In the genomic region with DNA sequence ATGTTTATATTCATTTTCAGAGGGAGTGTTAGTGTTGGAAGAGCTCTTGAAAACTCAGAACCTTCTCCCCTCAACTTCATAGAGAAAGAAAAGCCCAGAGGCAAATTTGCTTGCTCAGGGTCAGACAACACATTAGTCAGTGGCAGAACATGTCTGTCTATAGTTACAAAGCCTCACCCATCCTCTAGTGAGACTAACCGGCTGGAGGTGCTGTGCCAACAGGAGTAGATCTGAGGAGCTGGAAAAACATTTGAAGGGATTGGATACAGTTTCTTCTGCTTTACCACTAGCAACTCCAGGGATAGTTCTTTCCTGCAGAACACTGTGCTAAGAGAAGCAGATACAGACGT, we compare ENCODE assay signal across 8 mouse cellular contexts. TPM values are rescaled to one million over a fixed set of nuclear protein-coding genes. Genes with fewer than 3 reads are reported as not detected.
A peak's percentile ranks its signal among the peaks of the same experiment; 100 is the strongest.
DNase-seq lines count a peak whose midpoint lies in the region; ATAC-seq and TF ChIP-seq lines count a peak whose summit lies in the region.

No protein-coding gene starts in this region.

- peak overlapping the region; percentile 85; the same call in 1 of the 2 replicates for H3K4me3 ChIP-seq in lung, postnatal 0 days (ENCODE audit: low read depth, low read length)
- H3K4me3 ChIP-seq in forebrain, embryonic 10.5 days: peak overlapping the region; percentile 94
- peak overlapping the region; percentile 90 for H3K4me3 ChIP-seq in limb, embryonic 13.5 days
- peak overlapping the region; percentile 75 for H3K4me3 ChIP-seq in small intestine, adult 2 months (ENCODE audit: low read depth, low read length)

- WGBS in lung, postnatal 0 days: 3% methylated on average over 2 of the region's 2 CpGs
- 5% methylated on average over 2 of the region's 2 CpGs for WGBS in forebrain, embryonic 10.5 days
- 4% methylated on average over 2 of the region's 2 CpGs for whole genome bisulfite sequencing in limb, embryonic 13.5 days
- 5% methylated on average over 2 of the region's 2 CpGs for WGBS in small intestine, adult 2 months

- no peak; the same call in 1 of the 2 replicates for ATAC-seq in lung, postnatal 0 days
- ATAC-seq in limb, embryonic 13.5 days (ENCODE audit: low FRiP score, low read depth): no peak

- no peak for TF ChIP-seq POLR2A in small intestine, adult 2 months (IDR thresholded peaks at IDR 0.05; ENCODE audit: low read depth, low read length)

- no peaks in the 10 kb centered on the region for H3K27me3 ChIP-seq in lung, postnatal 0 days (replicated peaks; ENCODE audit: insufficient read depth, low read length)
- H3K27me3 ChIP-seq in forebrain, embryonic 10.5 days (ENCODE audit: poor library complexity, severe bottlenecking): no peaks in the 10 kb centered on the region
- no peaks in the 10 kb centered on the region for H3K27me3 ChIP-seq in limb, embryonic 13.5 days
- H3K27me3 ChIP-seq in small intestine, adult 2 months (ENCODE audit: control insufficient read depth, insufficient read depth, low read length): no peaks in the 10 kb centered on the region

- peak; percentile 15 for DNase-seq in lung, postnatal 0 days (ENCODE audit: low spot score)
- no peak for DNase-seq in lung, postnatal 4 days
- no peak for DNase-seq in forebrain, embryonic 10.5 days (ENCODE audit: extremely low spot score, low spot score)
- no peak for DNase-seq in retina, embryonic 14.5 days (ENCODE audit: low spot score)
- no peak for DNase-seq in urinary bladder, postnatal 4 days (ENCODE audit: low spot score in 2 of 2)
- no peak for DNase-seq in gastrocnemius, postnatal 10 days

- peaks cover 7% of the 10 kb centered on the region; the same call in 1 of the 2 replicates for H3K4me1 ChIP-seq in lung, postnatal 0 days (ENCODE audit: insufficient read depth, low read depth, low read length)
- peaks cover 46% of the 10 kb centered on the region for H3K4me1 ChIP-seq in forebrain, embryonic 10.5 days
- peaks cover 37% of the 10 kb centered on the region for H3K4me1 ChIP-seq in limb, embryonic 13.5 days
- H3K4me1 ChIP-seq in small intestine, adult 2 months (ENCODE audit: control insufficient read depth, insufficient read depth, insufficient read length, low read length): peaks cover 7% of the 10 kb centered on the region; the same call in 1 of the 2 replicates

- no peak overlapping the region for H3K27ac ChIP-seq in lung, postnatal 0 days (ENCODE audit: low read length)
- peak overlapping the region; percentile 96 for H3K27ac ChIP-seq in forebrain, embryonic 10.5 days
- H3K27ac ChIP-seq in limb, embryonic 13.5 days: peak overlapping the region; percentile 69; the same call in 1 of the 2 replicates
- no peak overlapping the region for H3K27ac ChIP-seq in small intestine, adult 2 months (ENCODE audit: insufficient read depth, low read depth, low read length)

- peak overlapping the region; percentile 95 for H3K4me2 ChIP-seq in lung, postnatal 0 days (replicated peaks; ENCODE audit: low read depth, low read length)
- H3K4me2 ChIP-seq in limb, embryonic 13.5 days (replicated peaks): peak overlapping the region; percentile 92

- TF ChIP-seq CTCF in lung, postnatal 0 days (IDR thresholded peaks at IDR 0.05): peak; percentile 27
- TF ChIP-seq CTCF in small intestine, adult 2 months (IDR thresholded peaks at IDR 0.05; ENCODE audit: extremely low read depth, insufficient read length, insufficient replicate concordance, low read depth, low read length): no peak

- no peak for TF ChIP-seq EP300 in lung, postnatal 0 days (IDR thresholded peaks at IDR 0.05)

- H3K9ac ChIP-seq in lung, postnatal 0 days (replicated peaks; ENCODE audit: low read depth): 0 out of 2 replicates have a peak overlapping the region, but pooled peaks have one; percentile 58
- peak overlapping the region; percentile 84 for H3K9ac ChIP-seq in limb, embryonic 13.5 days

- no peaks in the 10 kb centered on the region for H3K9me3 ChIP-seq in lung, postnatal 0 days (ENCODE audit: low read length)
- H3K9me3 ChIP-seq in forebrain, embryonic 10.5 days: no peaks in the 10 kb centered on the region
- no peaks in the 10 kb centered on the region for H3K9me3 ChIP-seq in limb, embryonic 13.5 days

- H3K36me3 ChIP-seq in lung, postnatal 0 days (ENCODE audit: insufficient read depth, low read length): 0 out of 2 replicates have a peak, but pooled peaks cover 3% of the 10 kb centered on the region
- H3K36me3 ChIP-seq in forebrain, embryonic 10.5 days (replicated peaks): peaks cover 4% of the 10 kb centered on the region; the same call in 1 of the 2 replicates
- H3K36me3 ChIP-seq in limb, embryonic 13.5 days: 0 out of 2 replicates have a peak, but pooled peaks cover 4% of the 10 kb centered on the region
- H3K36me3 ChIP-seq in small intestine, adult 2 months (ENCODE audit: control insufficient read depth, insufficient read depth, low read length): peaks cover 5% of the 10 kb centered on the region

RNA-seq across cellular contexts. Expression of a gene that starts 0.8 kb away (rescaled TPM):
- polyA plus RNA-seq in lung, postnatal 0 days (2015; fragmentation: Nextera tagmentation; extraction: Ambion mirVana): 7.4 and 7.6 TPM in 2 replicates
- 12.5 and 12.7 TPM in 2 replicates for polyA plus RNA-seq in forebrain, embryonic 10.5 days (2016; fragmentation: Nextera tagmentation; extraction: Ambion mirVana)
- polyA plus RNA-seq in limb, embryonic 13.5 days (2015; fragmentation: Nextera tagmentation; extraction: Ambion mirVana): 14.1 and 15.5 TPM in 2 replicates
- polyA plus RNA-seq in small intestine, adult 2 months (2012; rRNA removed): 43.6 and 82.0 TPM in 2 replicates
- total RNA-seq in gastrocnemius, postnatal 10 days (2021): 10 to 100 TPM; 28.6 to 37.0 TPM

RNA-seq across cellular contexts. Expression of a gene that starts 22.0 kb away (rescaled TPM):
- polyA plus RNA-seq in lung, postnatal 0 days (2015; fragmentation: Nextera tagmentation; extraction: Ambion mirVana): 10.8 and 13.5 TPM in 2 replicates
- 2.7 and 3.1 TPM in 2 replicates for polyA plus RNA-seq in forebrain, embryonic 10.5 days (2016; fragmentation: Nextera tagmentation; extraction: Ambion mirVana)
- polyA plus RNA-seq in limb, embryonic 13.5 days (2015; fragmentation: Nextera tagmentation; extraction: Ambion mirVana): 4.5 and 5.7 TPM in 2 replicates
- 11.0 and 24.9 TPM in 2 replicates for polyA plus RNA-seq in small intestine, adult 2 months (2012; rRNA removed)
- total RNA-seq in gastrocnemius, postnatal 10 days (2021): 10 to 100 TPM; 16.4 to 21.3 TPM

RNA-seq across cellular contexts. Expression of a gene that starts 29.2 kb away (rescaled TPM):
- polyA plus RNA-seq in lung, postnatal 0 days (2015; fragmentation: Nextera tagmentation; extraction: Ambion mirVana): not detected in 2 replicates
- polyA plus RNA-seq in forebrain, embryonic 10.5 days (2016; fragmentation: Nextera tagmentation; extraction: Ambion mirVana): not detected in 2 replicates
- polyA plus RNA-seq in limb, embryonic 13.5 days (2015; fragmentation: Nextera tagmentation; extraction: Ambion mirVana): not detected in 2 replicates
- not detected in 2 replicates for polyA plus RNA-seq in small intestine, adult 2 months (2012; rRNA removed)
- not detected for total RNA-seq in gastrocnemius, postnatal 10 days (2021)

RNA-seq across cellular contexts. Expression of a gene that starts 36.7 kb away (rescaled TPM):
- polyA plus RNA-seq in lung, postnatal 0 days (2015; fragmentation: Nextera tagmentation; extraction: Ambion mirVana): 451 and 505 TPM in 2 replicates
- 1,074 and 1,112 TPM in 2 replicates for polyA plus RNA-seq in forebrain, embryonic 10.5 days (2016; fragmentation: Nextera tagmentation; extraction: Ambion mirVana)
- 828 and 869 TPM in 2 replicates for polyA plus RNA-seq in limb, embryonic 13.5 days (2015; fragmentation: Nextera tagmentation; extraction: Ambion mirVana)
- 146 and 264 TPM in 2 replicates for polyA plus RNA-seq in small intestine, adult 2 months (2012; rRNA removed)
- 100 to 1,000 TPM; 326 to 361 TPM for total RNA-seq in gastrocnemius, postnatal 10 days (2021)

RNA-seq across cellular contexts. Expression of a gene that starts 42.9 kb away (rescaled TPM):
- polyA plus RNA-seq in lung, postnatal 0 days (2015; fragmentation: Nextera tagmentation; extraction: Ambion mirVana): 0.64 and 0.86 TPM in 2 replicates
- polyA plus RNA-seq in forebrain, embryonic 10.5 days (2016; fragmentation: Nextera tagmentation; extraction: Ambion mirVana): 0.15 and 0.54 TPM in 2 replicates
- 0.43 and 0.92 TPM in 2 replicates for polyA plus RNA-seq in limb, embryonic 13.5 days (2015; fragmentation: Nextera tagmentation; extraction: Ambion mirVana)
- polyA plus RNA-seq in small intestine, adult 2 months (2012; rRNA removed): 4.3 and 8.4 TPM in 2 replicates
- total RNA-seq in gastrocnemius, postnatal 10 days (2021): not detected

Comparison
In these comparisons a context has a peak if more than half of its experiments do, and no peak if none do; other contexts are left out.
1. H3K27ac ChIP-seq: peak in forebrain, embryonic 10.5 days (single experiment) and limb, embryonic 13.5 days (single experiment); none in lung, postnatal 0 days (single experiment) and small intestine, adult 2 months (single experiment).
2. Peak in every context shown above with its lines, with median percentiles within 50 percentile points of each other: H3K4me3 ChIP-seq.